Mouse (Mus musculus): Measurements from ENCODE around the gene Dock9.

The Dock9 gene

GRCm38 (mm10) chr14:121797457-121798410 is at the start of gene Dock9:
Gene Dock9, minus strand, starts transcription at chr14:121797837.
- peak; percentile 59 to 77 for DNase-seq (ENCODE audit: low spot score in 2 of 2)

DNA sequence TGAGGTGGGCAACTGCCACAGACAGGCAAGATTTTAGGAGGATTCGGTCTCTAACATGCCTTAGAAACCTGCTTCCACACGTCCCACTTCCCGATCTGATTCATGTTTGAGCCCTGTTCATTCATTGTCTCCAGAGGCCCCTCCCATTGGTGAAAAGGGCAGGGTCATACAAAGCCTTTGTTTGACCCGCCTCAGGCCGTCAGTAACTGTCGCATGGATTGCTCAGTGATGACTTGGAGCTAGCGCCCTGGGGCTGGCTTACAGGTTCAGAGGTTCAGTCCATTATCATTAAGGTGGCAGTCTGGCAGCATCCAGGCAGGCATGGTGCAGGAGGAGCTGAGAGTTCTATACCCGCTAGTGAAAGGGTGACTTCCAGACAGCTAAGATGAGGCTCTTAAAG is 46.8 kb upstream of the Dock9 start:
- DNase-seq (ENCODE audit: low spot score in 2 of 2), result no peak

GRCm38 (mm10) chr14:121840217-121840616 is 42.6 kb upstream of the Dock9 start:
- DNase-seq (ENCODE audit: low spot score in 2 of 2), result no peak

- no peak for DNase-seq (ENCODE audit: low spot score in 2 of 2)
Observed at GRCm38 (mm10) chr14:121838161-121838560, 40.5 kb upstream of the Dock9 start.

- no peak for DNase-seq (ENCODE audit: low spot score in 2 of 2)
Observed at GRCm38 (mm10) chr14:121833001-121833520, 35.4 kb upstream of the Dock9 start.

DNA sequence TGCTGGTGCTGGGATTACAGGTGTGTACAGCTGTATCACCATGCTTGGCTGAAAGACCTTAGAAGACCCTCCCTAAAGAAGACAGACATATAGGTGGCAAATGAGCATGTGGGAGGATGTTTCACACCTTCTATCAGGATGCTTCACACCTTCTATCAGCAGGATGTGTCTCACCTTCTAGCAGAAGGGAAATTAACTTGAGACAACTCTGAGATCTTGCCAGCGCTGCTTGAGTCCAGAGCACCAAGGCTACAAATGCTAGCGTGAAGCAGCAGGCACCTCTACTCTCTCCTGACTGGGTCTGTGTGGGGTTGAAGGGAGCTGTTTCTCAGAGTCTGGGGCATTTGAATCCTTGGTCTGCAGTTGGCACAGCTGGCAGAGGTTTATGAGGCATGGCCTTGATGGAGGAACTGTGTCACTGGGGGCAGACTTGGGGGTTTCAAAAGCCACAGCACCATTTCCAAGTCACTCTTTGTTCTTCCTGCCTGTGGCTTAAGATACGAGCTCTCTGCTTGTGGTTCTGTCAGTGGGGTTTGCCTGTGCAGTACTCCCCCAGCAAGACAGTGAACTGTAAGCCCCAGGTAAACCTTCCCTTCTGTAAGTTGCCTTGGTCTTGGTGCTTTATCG is 32.3 kb upstream of the Dock9 start:
- DNase-seq (ENCODE audit: low spot score in 2 of 2), result no peak

DNA sequence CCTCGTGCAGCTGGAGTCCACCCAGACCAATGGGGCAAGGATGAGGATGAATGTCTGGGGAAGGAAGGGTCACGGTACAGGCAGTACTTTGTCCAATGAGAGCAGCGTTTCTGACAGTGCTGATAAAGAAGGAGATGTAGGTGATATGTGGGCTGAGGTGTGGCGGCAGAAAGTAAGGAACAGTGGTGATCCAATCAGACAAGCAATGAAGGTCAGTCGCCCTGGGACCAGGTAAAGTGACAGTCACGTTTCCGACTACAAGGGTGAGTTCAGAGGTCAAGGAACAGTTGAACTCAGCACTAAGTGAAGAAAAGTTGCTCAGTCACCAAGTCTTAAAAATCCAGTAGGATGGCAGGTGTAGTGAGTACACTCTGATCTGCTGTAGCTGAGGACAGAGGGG is 29.5 kb upstream of the Dock9 start:
- no peak for DNase-seq (ENCODE audit: low spot score in 2 of 2)

DNA sequence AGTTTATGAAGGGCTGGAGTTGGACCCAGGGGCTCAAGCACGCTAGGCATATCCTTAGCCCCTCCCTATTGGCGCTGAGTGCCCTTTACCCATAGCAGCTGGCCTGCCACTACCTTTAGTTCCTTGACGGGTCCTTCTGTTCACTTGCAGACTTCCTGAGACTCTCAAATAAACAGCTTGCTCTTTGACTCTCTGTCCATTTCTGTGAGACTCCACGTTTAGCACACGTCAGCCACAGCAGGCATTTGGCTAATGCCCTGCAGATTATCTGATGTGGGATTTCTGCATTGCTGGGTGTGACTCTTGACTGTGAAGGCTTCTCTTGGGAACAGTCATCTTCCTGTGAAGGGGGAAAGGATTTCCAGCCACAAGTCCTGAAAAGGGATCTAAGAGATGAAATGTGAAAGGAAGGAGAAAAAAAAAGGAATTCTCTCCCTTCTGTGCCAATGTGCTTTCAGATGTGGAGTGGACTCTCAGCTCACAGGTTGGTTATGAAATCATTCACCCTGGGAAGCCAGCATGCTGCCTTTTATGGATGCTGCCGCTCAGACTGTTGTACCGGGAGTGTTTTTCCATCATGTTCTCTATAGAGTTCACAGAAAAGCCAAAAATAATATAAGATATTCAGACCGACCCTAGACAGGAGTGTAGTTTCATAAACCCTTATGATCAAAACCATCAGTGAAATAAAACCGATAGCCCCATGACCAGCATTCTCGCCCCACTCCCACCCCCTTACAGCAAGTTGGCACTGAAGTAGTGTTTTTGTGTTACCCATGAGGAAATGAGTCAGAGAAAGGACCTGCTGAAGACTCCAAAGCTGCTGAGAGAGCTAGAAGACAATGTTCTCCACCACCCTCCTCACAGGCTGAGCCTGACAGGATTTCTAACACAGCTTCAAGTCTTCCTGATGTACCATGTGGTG is 28.1 kb upstream of the Dock9 start:
- DNase-seq (ENCODE audit: low spot score in 2 of 2), result no peak

DNA sequence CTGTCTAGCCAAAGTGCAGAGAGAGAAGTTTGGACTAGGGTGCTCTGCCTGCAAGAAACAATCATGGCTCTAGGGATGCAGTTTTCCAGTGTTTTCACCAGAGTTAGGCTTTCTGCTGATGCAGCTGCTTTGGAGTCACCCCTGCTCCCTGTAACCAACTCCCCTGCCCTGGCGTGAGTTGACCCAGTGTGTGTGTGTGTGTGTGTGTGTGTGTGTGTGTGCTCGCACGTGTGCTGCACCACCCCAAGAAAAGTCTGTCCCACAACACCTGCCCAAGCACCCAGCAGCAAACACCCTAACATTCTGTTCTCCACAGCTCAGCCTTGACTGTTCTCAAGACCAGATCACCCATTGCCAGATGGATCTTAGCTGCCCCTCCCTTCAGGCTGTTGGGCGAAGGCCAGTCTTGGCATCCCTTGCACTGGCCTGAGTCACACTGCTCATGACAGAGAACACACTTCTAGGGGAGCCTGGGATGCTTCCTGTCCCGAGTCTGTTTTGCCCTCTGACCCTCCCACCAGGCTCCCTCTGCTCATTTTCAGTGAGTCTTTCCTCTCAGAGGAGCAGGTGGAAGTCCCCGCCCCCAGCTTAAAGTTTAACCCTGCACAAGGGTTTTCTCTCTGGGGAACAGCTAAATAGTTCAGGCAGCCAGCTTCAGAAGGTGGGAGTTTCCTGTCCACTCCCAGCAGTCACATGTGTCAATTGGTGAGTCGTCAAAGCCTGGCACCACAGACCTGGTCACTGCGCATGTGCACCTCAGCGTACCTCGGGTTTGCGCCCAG is 26.9 kb upstream of the Dock9 start:
- DNase-seq (ENCODE audit: low spot score in 2 of 2), result no peak

DNA sequence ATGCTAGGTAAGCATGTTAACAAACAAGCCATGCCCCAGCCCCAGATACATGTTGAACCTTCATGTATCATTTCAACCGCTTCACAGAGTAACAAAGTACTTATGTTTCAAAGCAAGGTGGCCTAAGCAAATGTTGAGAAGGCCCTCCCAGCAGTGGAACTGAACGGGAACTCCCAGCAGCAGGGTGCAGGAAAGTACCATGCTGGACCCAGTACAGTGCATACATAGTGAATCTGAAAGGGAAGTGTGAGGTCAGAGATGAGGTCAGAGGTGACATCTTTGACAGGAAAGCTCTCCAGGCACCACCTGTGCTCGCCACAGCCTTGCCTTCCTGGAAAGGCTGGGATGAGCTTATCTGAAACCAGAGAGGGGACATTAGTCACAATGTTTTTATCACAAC is 25.4 kb upstream of the Dock9 start:
- DNase-seq (ENCODE audit: low spot score in 2 of 2), result no peak

DNA sequence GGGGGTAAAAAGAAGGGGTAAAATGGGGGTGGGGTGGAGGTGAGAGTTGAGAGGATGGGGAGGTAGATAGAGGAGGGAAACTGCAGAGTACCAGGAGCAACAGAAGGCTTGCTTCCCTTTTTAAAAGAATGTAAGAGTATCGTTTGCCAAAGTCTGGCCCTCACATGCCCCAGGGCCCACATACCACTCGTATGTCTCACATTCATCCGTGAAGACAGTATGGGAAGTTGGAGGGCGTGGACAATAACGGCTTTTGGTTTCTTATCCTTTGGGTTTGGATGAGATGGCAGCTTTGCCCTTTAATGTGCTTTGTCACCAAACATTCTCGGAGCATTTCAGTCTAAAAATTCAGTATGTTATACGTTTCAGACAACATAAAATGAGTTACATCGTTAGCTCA is 24.9 kb upstream of the Dock9 start:
- no peak for DNase-seq (ENCODE audit: low spot score in 2 of 2)

- DNase-seq (ENCODE audit: low spot score in 2 of 2), result no peak
Observed at GRCm38 (mm10) chr14:121806791-121807190, 9.2 kb upstream of the Dock9 start.

- DNase-seq (ENCODE audit: low spot score in 2 of 2), result no peak
Observed at GRCm38 (mm10) chr14:121806316-121806715, 8.7 kb upstream of the Dock9 start.

DNA sequence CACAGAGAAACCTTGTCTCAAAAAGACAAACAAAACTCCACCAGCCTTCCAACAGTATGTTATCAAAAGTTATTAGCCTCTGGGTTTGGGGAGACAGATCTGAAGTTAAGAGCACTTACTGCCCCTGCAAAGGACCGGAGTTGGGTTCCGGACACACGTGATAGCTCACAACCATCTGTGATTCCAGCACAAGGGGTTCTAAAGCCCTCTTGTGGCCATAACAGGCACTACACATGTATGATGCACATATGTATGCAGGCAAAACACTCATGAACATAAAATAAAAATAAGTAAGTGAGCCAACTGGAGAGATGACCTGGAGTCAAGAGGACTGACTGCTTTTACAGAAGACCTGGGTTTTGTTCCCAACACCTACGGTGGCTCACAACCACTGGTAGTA is 6.8 kb upstream of the Dock9 start:
- no peak for DNase-seq (ENCODE audit: low spot score in 2 of 2)

DNA sequence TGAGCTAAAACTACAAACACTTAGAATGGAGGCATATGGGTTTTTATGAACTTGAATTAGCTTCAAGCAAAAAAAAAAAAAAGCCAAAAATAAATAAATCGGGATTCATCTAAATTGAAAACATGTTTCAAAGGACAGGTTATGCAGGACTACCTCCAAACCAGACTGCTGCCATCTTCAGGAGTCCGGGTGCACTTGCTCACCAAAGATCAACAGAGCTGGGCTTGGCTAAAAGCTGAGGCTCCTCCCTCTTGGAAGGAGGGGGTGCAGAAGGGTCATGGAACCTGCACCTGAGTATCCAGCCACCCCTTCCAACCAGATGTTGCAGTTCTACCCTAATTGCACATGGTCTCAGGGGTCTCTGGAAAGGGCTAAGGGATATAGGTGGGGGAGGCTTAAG is 3.3 kb upstream of the Dock9 start:
- no peak for DNase-seq (ENCODE audit: low spot score in 2 of 2)

DNA sequence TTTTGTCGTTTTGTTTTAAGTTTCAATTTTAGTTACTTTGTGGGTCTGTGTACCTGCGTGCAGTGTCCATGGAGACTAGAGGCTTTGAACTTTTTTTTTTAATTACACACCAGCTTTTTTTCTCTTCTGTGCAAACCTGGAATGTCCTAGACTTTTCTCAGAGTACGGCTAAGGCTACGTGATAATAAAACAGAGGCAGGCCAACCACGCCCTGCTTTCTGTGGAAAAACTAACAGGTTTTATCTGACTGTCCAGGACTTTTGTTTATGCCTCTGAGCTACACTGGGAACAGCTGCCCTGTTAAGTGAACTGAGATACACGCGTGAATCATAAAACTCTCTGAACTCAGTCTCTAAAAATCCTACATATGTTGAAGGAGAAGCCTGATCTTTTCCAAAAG is 1.5 kb upstream of the Dock9 start:
- DNase-seq (ENCODE audit: low spot score in 2 of 2), result no peak

- peak; percentile 88 to 89 for DNase-seq (ENCODE audit: low spot score in 2 of 2)
Observed at GRCm38 (mm10) chr14:121798411-121798799, 768 bp upstream of the Dock9 start.

DNA sequence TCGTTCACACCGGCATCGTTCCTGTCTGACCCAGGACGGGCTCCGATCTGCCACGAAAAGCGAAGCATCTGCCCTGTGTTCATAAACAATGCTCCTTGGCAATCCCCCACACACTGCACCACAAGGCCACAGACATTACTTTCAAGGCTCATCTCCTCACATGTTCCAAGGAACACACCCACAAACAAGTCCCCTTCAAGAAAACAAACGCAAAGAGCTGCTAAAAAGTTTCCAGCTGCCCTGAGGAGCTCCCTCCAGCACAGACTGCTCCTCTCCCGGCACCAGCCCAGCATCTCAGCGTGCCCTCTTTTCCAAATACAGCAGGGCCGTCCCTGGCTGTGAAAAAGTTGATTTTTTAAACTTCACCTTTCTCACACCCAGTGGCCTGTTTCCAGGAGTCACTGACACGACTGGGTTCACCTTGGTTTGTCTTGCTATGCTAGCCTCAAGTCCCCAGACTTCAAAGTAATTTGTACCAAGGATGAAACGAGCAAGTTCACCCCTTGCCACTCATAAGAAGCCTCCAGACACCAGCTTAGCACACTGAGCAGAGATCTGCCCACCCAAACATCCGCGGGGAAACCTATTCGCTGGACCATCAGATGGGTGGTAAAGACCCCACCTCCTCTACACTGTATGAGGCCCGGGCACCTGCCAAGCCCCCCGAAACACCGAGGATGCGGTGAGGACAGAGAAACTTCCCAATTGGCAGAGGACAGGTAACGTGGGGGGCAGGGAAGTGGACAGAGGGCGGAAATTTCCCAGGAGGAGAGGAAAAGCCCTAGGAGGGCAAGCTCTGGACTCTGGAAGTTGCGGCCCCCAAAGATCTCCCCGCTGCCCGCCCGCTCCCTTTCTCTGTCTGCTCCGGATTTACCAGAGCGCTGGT is 823 bp downstream of the Dock9 start:
- DNase-seq (ENCODE audit: low spot score in 2 of 2), result peak in 1 of 2 experiments; percentile 28

- DNase-seq (ENCODE audit: low spot score in 2 of 2), result no peak
Observed at GRCm38 (mm10) chr14:121795536-121795935, 2.1 kb downstream of the Dock9 start.

- DNase-seq (ENCODE audit: low spot score in 2 of 2), result no peak
Observed at GRCm38 (mm10) chr14:121793639-121794038, 4.0 kb downstream of the Dock9 start.
